Mouse (Mus musculus): ENCODE measurements at regions not wholly inside any gene's neighbourhood (a gene's known extent, or its start where the extent isn't known, plus 50 kb on each side); places are given as distances from the start of the nearest gene placed in this dataset.

DNA sequence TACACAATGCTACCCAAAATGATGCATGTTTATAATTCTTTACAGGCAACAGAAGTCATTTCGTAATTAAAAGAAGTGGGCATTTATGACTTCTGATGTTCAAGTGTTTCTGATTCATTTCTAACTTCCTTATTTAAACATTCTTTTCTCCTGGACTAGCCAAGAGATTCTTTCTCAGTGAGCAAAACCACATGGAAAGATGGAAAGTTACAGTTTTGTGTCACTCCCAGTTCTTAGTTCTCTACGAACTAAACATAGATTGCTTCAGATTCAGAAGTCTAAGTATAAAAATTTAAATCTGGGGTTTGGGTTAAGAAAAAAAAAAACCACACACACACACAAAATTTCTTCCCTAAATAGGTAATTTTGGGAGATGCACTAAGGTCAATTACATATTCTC lies 288.0 kb upstream of the Paip1 start:
- no peak for DNase-seq (ENCODE audit: low spot score)

DNA sequence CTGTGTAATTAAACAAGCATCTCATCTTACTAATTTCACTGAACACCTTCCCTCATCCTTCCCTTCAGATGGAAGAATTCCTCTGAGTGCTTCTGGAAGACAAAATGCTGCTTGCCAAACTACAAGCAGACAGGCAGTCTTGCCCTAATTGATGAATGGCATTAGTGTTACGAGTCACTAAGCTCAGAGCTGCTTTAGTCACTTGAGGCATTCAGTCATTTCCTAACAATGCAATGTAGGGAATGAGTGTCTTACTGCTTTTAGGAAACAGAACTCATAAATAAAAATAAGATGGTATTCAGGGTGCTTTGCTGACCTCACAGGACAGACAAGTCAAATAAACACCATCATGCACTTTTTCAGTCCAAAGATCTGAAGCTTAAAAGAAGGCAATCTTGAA lies 285.1 kb upstream of the Paip1 start:
- DNase-seq (ENCODE audit: low spot score): no peak

- DNase-seq (ENCODE audit: low spot score): no peak
Observed at GRCm38 (mm10) chr13:119145713-119146112, 282.7 kb upstream of the Paip1 start.

- DNase-seq (ENCODE audit: low spot score): no peak
Observed at GRCm38 (mm10) chr13:119147701-119148100, 280.7 kb upstream of the Paip1 start.

DNA sequence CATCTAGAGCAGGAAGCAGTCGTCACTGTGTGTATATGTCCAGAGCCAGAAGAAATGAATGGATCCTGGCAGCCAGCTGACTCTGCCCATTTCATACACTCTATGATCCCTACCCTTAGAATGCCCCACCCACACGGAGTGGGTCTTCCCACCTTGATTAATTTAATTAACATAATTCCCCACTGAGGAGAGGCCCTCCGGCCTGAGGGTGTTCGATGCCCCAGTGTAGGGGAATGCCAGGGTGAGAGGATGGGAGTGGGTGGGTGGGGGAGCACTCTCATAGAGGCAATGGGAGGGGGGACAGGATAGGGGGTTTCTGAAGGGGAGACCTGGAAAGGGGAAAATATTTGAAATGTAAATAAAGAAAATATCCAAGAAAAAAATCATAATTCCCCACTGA lies 279.3 kb upstream of the Paip1 start:
- DNase-seq (ENCODE audit: low spot score): no peak

DNA sequence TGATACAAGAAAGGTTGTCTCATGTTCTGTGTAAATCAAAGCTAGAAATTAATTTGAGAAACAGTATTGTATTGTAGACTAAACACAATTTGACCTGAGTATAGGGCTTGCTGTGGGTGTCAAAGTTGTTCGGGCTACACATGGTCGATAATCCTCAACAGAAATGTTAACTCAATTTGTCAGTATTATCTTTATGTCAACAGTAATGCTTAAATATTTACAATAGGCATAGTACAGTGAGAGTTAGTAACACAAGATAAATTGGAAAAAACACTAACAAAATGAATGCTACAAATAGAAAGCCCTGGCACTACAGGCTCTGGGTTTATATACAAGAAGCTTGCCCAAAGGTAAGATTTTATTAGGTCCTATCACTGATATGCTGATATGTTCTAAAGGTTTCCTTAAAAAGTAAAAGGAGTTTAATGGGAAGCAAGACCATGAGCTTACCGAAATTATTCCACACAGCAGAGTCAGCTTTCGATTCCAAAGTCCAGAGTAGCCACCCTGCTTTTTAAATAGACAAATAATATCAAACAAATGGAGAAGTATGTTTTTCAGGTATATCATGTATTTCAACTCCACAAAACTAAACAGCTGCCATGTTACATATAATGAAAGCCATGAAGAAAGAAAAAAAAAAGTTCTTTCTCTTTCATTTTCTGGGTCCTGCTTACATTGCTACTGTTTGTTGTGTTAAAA lies 277.4 kb upstream of the Paip1 start:
- no peak for DNase-seq (ENCODE audit: low spot score)

DNA sequence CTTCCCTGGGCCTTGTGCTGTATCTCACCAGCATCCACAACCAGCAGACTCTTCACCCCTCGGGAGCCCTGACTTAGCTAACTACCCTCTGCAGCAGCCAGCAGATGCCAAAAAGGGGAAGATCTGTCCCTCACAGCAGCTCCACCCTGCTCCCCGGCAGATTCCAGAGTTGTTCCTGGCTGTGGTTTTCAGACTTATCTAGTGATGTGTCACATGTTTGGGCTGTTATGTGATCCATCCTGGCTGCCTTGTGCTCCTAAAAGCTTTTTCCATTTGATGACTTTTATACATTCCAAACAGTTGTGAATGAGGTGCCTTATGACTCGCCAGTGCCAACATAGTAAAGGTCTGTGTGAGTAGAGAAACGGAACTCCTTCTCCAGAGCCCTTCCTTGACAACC lies 250.6 kb upstream of the Paip1 start:
- DNase-seq (ENCODE audit: low spot score): no peak

GRCm38 (mm10) chr13:119178212-119178611 lies 250.2 kb upstream of the Paip1 start:
- no peak for DNase-seq (ENCODE audit: low spot score)

DNA sequence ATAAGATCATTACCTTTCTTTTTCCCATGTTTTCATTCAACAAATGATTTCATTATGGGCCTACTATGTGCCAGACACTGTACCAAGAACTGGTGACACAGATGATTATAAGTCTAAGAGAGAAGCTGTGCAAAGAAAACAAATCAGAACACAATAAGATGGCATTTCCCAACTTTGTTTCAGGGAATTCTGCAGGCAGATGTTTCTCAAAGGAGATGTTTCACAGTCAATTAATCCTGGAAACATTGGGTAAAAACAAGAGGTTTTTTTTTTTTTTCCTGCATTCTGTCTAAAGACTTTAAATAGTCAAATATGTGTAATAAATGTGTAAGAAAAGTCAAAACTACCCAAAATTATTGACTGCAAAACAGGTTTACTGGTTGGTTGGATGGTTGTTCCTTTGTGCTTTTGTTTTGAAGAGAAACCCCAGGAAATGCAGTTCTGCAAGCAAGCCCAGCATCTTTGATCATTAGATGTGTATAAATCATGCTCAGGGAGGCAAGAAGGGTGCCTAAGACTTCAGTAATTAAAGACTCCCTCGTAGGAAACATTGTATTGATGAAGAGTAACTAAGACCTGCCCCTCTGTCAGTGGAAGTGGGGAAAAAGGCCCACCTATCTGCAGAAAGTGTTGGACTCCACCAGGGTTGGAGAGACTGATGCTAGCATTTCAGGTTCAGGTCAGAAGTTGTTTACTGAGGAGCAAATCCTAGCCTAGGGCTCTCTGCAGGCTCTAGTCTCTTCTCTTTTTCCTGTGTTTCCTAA lies 249.1 kb upstream of the Paip1 start:
- DNase-seq (ENCODE audit: low spot score): no peak

- DNase-seq (ENCODE audit: low spot score): no peak
Observed at GRCm38 (mm10) chr13:119184322-119184877, 244.0 kb upstream of the Paip1 start.

GRCm38 (mm10) chr13:119185567-119186143 lies 242.7 kb upstream of the Paip1 start:
- DNase-seq (ENCODE audit: low spot score): no peak

GRCm38 (mm10) chr13:119231556-119231955 lies 196.8 kb upstream of the Paip1 start:
- no peak for DNase-seq (ENCODE audit: low spot score)

DNA sequence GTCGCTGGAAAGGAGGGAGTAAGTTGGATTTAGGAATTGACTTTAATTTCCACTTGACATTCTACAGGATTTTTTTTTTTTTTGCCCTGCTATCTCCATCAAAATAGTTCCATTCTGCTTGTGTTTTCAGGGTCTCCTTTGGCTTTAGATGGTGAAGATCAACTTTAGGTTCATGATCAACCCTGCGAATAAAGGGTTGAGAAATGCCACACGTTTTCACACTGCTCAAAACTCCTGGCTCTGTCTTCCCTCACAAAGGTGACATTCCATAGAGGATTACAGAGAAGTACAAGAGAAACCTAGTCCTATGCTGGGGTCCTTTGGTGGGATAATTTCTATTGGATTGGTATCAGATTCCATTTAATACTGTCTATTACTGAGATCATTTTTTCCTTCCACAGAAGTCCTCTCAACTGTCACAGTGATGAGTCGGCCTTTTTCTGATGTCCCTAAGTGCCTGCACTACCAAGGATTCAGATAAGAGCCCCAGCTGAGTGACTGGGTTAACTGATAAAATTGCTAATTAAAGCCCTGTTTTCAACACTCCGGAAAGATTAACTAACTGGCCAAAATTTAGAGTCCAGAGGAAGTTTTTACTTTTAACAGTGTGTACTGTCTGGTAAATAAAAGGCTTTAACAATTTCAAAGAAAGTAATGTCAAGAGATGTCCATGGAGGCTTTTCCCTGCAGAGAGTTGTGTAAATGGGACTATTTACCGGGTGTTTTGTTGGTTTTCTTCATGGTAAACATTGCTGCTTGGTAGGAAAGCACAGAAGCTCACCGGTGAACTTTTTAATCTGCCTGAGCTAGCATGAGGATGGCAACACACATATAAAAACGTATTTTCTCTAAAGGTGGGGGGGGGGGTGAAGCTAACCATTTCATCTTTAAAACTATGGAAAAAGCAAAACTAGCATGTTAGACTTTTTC lies 196.0 kb upstream of the Paip1 start:
- DNase-seq (ENCODE audit: low spot score): no peak

DNA sequence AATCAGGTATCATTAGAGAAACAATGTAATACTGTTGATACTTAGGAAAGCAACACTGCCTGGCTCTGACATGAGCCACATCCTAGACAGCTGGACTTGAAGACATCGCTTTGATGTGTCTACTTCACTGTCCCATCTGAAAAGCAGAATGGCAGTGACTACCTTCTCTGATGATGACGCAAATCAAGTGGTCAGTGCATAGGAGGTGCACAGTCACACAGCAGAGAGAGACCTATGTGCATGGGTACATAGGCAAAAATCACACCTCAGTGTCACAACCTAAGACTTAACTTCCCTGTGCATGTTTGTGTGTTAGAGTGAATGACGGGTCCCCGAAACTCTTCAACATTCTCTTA lies 195.4 kb upstream of the Paip1 start:
- no peak for DNase-seq (ENCODE audit: low spot score)

DNA sequence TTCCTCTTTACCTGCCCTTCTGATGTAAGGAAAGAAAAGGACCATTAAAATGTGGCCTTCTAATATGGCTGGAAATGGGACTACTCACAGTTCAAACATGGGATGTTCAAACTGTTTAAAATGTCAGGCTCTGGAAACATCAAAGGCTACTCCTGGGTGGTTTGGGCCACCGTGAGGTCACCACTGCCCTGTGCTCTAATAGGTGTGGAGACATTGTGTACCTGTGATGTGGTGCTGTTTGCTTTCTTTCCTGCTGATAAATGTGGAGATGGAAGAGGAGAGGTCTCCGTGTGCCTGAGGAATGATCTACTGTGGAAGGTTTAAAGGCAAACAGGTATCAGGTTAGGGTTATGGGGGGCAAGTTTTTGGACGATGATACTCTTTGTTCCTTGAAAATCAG lies 194.5 kb upstream of the Paip1 start:
- no peak for DNase-seq (ENCODE audit: low spot score)

GRCm38 (mm10) chr13:119242358-119242757 lies 186.0 kb upstream of the Paip1 start:
- no peak for DNase-seq (ENCODE audit: low spot score)

DNA sequence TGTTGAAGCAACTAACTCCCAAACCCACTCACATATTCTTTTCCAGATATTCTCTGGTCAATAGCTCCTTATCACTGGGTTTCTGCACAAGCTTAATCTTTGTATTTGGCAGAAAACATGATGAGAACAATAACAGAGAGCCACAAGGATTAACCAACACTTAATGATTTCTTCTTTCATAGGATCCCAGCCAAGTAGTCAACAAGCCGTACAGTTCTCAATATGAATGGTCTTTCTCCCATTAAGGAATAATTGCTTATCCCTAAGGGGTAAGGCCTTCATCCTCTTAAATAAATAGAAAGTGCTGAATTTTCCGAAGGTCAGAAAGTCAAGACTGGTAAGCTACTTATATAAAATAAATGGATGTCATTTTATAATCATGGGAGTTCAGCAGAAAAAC lies 181.3 kb upstream of the Paip1 start:
- no peak for DNase-seq (ENCODE audit: low spot score)

DNA sequence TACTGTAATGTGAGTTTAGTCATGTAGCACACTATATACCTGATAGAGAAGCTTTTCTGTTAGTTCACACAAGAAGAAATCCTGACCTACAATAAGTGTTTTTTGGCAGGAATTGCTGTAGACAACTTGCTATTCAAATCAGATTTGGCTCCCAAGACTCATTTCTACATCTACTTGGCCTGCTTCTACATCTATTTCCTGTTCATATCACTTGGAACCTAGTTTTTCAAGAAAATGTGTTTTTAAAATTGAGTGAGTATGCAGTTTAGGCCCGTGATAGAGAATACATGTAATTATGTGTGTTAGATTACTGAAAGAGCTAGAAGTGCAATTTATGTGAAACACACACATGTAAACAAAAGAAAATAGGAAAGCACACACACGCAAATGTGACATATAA lies 176.4 kb upstream of the Paip1 start:
- no peak for DNase-seq (ENCODE audit: low spot score)

DNA sequence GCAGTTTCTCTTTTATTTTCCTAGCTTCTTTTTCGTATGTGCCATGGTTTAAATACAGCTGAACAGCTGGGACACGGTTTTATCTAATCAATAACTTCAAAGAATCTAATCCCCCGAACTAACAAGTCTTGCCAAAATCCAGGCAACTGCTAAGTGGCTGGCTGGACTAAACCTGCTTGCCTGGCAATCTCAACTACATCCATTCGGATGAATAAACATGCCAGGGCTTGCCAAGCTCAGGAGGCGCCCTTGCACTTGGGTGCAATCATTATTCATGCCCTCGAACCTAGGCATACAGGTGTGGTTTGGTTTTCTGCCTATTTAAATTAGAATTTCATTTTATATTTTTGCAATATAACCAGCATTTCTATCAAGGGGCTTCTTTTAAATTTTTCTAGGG lies 172.1 kb upstream of the Paip1 start:
- no peak for DNase-seq (ENCODE audit: low spot score)

- DNase-seq (ENCODE audit: low spot score): no peak
Observed at GRCm38 (mm10) chr13:119258515-119258914, 169.9 kb upstream of the Paip1 start.

DNA sequence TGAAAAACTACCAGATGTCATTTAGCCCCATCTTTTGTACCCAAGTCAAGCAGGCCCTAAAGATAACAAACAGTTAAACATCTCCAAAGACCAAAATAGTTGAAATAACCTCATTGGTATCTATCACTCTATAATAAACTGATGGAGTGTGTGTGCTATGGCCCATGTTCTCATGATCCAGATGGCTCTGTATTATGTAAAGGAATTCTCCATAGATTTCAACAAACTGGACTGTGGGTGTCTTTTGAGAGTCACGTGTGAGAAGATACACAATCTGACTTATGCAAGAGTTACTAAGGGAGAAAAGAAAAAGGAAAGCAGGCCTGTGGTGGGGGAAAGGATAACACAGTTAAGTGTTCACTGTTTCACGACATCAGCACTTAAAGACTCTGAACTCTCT lies 164.8 kb upstream of the Paip1 start:
- DNase-seq (ENCODE audit: low spot score): no peak
